Mouse (Mus musculus) mouse trophoblast stem cell (cell line): Measurements from ENCODE around the gene Iffo2.
"Not testable (repeated sequence)": the region's sequence is repeated elsewhere in the genome, so short reads cannot be mapped to it uniquely, and the experiment has no call there.

Experiments used
- in situ Hi-C, 2 experiments: fragments of 300-500 bp; cut with MseI, MboI; formaldehyde crosslinking; loops; 2 replicates in 1 of 2; 3 replicates in 1 of 2; pipeline ENCODE4 v1.15.1; 2025

Gene Iffo2

DNA sequence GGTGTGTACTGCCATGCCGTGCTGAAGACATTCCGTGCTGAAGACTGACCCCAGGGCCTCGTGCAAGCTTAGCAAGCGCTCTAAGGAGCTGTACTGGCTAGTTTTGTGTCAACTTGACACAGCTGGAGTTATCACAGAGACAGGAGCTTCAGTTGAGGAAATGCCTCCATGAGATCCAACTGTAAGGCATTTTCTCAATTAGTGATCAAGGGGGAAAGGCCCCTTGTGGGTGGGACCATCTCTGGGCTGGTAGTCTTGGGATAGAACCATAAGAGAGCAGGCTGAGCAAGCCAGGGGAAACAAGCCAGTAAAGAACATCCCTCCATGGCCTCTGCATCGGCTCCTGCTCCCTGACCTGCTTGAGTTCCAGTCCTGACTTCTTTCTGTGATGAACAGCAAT is at the start of gene Iffo2:
TSS of gene Iffo2 (plus strand) at position 301 of the 400 bp plus-strand sequence.
- in situ Hi-C loops: not testable (repeated sequence)

DNA sequence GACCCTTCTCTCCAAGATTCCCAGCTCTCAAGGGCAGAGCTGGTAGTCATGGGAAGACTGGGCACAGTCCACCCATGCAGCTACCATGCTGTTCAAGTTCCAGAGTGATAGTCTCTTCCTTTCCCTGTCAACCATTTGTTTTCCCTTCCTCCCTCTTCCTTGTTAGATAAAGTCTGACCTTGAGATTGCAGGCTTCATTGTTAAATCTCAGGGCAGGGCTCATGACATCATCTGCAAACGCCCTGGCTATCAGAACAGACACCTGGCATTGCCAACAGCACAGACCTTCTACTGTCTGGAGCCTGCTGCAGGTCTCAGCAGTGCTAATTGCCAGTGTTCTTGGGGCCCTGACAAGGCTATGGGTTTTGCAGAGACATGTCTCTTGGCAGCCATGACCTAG is 48.9 kb upstream of the Iffo2 start:
- in situ Hi-C loops: no loop called here

DNA sequence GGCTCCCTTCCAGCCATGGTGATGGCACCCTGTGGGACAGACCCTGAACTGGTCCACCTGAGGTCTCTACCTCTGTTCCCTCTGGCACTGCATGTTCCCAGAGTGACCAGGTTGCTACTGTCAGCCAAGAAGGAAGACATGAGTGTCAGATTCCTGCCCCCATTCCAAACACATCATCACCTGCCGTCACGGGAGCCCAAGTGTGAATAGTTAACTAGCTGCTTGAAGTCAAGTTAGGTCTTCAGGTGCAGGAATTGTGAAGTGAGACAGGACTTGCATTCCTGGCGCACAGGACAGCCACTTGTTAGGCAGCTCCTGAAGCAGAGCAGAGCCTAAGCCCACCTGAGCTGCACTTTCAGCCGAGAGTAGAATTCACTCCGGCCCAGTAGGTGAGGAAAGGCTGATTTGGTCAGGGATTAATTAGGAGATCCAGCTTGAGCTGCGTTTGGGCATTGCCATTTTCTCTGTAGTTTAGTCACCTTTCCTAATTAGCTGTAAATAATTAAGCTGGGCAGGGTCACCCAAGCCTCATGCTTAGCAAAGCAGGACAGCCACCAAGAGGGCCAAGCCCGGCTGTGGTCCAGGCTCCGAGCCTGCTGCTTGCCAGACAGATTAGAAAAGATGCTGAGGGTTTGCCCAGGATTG is 46.8 kb upstream of the Iffo2 start:
- in situ Hi-C loops: no loop called here

DNA sequence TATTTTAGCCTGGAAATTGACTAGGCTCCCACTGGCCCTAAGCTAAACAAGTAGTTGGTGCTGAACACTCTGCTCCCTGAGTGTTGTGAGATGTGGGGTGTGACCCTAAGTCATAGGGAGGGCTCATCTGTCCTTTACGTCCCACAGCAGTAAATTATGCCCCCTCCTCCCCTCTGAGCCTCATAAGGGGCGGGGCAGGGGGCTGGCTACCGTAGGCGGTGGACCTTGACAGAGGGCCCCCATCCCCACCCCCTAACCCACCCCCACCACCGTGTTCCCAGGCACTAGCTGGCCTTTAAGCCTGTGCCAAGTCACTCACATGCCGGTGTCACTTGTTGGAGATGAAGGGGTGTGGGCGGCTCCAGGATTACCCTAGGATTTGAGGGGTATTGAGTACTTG is 45.9 kb upstream of the Iffo2 start:
- in situ Hi-C loops: no loop called here

DNA sequence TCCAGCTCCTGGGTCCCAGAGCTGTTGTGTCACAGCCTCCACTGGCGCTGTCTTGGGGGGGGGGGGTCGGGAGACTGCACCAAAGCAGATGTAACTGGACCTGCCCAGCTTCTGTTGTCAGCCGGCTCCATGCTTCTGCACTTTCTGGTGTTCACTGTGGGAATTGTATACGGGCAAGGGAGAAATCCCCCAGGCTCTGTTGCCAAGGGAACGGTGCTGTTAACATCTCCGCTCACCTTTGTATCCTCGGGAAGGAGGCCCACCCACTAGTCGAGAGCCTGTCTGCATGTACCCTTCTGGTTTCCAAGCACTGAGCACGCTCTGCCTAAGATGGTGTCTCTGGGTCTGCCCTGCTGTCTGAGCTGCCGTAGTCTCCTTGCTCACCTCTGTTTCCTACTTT is 43.3 kb upstream of the Iffo2 start:
- in situ Hi-C loops: no loop called here

DNA sequence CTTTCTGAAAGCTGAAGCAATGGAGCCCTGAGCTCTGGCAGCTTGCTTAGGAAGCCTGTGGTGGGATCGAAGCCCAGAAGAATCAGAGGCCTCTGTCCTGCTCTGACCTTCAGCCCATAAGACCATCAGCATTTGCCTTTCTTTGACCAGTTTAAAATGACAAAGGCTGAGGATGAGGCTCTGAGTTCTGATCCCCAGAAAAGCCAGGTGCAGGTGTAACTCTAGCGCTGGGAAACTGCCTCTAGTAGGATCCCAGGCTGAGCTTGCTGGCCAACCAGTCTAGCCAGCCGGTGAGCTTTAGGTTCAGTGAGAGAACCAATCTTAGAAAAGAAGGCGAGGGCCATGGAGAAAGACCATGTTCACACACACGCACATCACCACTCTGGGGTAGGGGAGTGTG is 42.0 kb upstream of the Iffo2 start:
- in situ Hi-C loops: no loop called here

DNA sequence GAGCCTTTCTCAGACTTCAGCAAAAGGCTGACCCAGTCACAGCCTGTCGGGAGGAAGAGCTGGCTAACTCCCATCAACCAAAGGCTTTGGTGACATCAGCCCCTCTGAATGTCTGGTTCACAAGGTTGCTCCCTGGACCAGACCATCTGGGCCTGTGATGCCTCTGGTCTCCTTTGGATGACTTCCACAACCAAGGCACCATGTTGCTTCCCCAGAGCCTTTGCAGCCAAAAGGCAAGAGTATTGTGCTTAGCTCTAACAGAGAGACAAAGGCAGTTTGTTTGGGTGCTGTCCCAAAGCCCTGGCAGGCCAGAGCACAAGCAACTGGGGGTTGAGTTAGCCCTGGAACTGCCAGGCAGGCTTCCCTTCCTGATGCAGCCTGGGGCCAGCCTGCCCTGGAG is 40.4 kb upstream of the Iffo2 start:
- in situ Hi-C loops: loop anchor here in 1 of 2 experiments (10.0 kb wide), 1 partner anchor 135 kb away; the partner anchor contains the start of gene Aldh4a1

DNA sequence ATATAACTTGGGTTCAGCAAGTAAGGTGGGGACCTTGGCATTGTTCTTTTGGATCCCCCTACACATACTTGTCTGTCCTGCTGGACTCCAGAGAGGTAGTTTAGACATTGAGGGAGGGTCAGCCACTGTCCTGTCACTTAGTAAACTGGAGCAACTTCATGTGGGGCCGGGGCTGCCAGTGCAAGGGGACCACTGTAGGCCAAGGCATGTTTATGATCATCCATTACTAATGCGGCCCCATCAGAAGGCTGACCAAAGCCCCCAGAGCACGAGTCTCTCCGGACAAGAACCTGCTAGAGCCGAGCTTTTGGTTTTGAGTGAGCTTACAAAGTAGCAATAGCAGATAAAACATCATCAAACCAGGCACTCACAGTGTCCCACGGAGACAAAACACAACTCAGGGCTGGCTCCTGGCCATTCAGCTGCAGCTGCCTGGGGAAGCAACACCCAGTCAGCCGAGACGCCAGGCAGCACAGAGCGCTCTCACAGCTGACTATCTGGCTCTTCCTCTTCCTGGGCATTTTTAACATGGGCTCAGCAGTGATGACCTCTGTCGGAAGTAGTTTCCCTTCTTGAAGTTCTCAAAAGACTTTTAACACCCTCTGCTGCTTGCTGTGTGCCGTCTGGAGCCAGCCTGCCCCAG is 39.8 kb upstream of the Iffo2 start:
- in situ Hi-C loops: loop anchor here in 1 of 2 experiments (10.0 kb wide), 1 partner anchor 134 kb away; the partner anchor contains the start of gene Aldh4a1

DNA sequence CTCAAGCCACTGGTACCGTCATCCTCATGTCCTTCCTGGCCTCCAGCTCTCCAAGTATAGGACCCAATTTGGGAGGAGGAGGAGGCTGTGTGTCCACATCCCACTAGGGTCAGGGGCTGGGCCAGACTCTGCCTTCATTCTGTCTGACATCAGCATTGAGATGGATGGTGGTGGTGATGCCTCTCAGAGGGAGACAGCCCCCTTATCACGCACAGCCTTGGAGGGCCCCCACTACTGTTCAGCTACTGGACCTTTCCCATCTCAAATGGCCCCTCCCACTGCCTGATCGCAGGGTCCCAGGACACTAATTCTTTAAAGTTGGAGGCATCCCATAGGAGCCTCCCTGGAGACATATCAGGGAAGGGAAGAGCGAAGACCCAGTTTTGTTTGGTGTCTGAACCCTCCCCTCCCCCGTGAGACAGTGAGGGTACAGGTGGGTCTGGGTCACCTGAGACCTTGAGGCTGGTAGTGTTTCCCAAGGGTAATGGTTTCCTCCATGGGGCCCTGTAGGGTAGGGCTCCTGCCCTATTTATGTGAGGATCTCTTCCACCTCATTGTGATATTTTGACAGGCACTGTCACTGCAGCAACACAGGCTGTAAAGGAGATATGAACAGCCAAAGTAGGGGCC is 38.7 kb upstream of the Iffo2 start:
- in situ Hi-C loops: loop anchor here in 1 of 2 experiments (10.0 kb wide), 1 partner anchor 133 kb away; the partner anchor contains the start of gene Aldh4a1

DNA sequence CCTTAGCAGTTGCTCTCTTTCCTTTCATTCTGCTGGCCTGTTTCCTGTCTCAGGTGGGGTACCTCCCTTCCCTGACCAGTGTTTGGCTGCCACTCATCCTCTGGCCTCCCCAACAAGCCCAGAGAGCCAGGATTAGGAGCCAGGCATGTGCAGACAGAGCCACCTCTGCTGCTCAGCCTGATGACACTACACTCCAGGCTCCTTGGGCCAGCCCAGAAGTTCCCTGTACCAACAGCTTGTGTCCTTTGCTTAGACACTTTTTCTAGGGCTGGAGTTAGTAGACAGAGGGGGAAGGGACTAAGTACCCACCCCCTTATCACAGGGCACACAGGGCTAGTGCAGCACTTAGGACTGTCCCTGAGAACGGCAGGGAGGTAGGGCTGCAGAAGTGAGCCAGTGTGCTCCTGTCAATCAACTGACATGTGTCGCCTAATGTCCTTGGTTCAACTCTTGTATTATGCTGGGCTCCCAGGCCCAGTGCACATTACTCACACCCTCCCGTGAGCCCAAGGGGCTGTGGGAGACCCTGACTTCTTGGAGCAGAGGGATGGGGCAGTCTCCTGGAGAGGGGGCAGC is 38.0 kb upstream of the Iffo2 start:
- in situ Hi-C loops: loop anchor here in 1 of 2 experiments (10.0 kb wide), 1 partner anchor 132 kb away; the partner anchor contains the start of gene Aldh4a1

DNA sequence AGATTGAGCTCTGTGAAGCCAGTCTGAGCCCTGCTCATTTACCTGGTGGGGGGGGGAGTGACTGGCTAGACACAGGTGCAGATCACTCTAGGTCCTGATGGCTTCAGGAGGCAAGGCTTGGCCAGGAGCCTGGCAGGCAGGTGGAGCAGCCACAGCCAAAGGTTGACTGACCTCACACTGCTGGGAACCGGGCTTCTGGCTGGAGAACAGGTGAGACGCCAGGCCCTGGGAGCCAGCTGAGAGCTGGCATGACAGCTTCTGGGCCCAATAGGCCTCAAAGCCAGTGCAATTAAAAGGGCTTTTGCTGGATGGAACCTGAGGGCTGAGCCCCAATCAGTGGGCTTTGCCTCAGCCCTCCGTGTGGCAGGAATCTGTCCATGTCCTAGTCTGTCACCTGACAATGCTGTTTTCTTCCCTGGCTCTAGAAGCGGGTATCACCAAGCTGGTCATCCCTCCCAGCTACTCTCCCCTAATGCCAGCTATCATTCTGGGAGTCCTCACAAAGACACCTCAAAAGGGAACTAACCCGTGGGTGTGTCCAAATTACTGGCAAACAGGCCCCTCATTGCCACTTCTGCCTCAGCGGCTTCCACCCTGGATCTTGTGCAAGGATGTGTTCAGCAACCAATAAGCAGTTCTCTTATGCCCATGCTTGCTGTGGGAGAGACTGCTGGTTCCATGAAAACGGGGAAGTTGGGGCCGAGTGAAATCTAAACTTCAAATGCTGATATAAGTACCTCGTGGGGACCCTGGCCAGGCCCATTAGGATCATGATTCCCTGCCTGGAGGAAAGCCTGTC is 36.9 kb upstream of the Iffo2 start:
- in situ Hi-C loops: loop anchor here in 1 of 2 experiments (10.0 kb wide), 1 partner anchor 131 kb away; the partner anchor contains the start of gene Aldh4a1

DNA sequence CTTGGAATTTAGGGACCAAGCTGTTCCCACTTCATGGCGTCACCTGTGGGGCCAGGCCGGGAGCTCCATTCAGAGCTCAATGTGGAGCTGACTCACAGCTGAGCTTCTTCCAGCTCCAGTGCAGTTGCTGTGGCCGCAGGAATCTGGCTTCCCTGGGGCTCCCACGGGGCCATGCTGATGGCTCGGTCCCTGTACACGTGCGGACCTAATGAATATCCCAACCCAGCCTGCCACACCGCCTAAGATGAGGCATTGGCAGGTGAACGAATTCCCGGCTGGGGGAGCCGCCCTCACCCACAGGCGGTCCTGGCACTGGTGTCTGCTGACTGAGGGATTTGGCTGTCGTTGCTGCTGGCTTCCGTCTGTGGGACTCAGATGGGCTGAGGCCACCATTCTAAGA is 29.5 kb upstream of the Iffo2 start:
- in situ Hi-C loops: loop anchor here (25.0 kb wide), 2 partner anchors 336 to 361 kb away; partner anchors contain the start of gene Pax7 (in 1 of the 2)

DNA sequence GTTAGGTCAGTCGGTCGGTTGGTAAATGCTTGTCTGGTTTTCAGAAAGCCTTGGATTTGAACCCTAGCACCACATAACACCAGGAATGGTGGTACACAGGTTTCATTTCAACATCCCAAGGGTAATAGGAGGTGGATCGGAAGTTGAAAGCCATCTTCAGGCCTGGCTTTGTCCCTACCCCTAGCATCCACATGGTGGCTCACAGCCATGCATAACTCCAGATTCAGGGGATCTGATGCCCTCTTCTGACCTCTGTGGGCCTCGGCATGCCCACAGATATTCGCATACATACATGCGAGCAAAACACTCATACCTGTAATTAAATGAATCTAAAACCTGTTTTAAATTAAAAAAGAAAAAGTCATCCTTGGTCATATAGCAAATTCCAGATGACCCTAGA is 28.6 kb upstream of the Iffo2 start:
- in situ Hi-C loops: loop anchor here (25.0 kb wide), 2 partner anchors 336 to 361 kb away; partner anchors contain the start of gene Pax7 (in 1 of the 2)

DNA sequence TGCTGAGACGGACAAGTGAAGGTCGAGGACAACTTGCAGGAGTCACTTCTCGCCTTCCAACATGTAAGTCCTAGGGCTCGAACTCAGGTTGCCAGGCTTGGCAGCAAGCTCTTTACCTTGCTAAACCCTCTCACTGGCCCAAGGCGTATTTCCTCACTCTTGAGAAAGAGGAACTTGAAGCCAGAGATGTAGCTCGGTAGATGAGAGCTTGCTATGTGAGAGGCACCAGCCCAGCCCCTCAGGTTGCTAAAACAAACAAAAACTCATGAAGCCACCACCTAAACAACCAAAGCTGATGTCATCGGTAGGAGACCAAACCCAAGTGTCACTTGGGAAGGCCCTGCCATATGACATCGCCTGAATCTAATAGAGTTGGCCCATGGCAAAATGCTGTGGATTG is 26.4 kb upstream of the Iffo2 start:
- in situ Hi-C loops: loop anchor here (25.0 kb wide), 2 partner anchors 333 to 358 kb away; partner anchors contain the start of gene Pax7 (in 1 of the 2)

DNA sequence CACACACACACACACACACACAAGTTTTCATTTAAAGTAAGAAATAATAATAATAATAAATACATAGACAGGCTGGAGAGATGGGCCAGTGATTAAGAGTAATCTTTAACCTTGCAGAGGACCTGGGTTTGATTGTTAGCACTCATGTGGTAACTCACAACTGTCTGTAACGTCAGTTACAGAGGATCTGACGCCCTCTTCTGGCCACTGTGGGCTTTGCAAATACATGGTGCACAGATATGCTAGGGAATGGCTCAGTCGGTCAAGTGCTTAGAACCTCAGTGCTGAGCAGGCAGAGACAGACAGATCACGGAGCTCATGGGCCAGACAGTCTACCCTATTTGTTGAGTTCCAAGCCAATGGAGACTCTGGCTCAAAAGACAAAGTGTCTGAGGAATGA is 24.6 kb upstream of the Iffo2 start:
- in situ Hi-C loops: loop anchor here (25.0 kb wide), 2 partner anchors 332 to 357 kb away; partner anchors contain the start of gene Pax7 (in 1 of the 2)

DNA sequence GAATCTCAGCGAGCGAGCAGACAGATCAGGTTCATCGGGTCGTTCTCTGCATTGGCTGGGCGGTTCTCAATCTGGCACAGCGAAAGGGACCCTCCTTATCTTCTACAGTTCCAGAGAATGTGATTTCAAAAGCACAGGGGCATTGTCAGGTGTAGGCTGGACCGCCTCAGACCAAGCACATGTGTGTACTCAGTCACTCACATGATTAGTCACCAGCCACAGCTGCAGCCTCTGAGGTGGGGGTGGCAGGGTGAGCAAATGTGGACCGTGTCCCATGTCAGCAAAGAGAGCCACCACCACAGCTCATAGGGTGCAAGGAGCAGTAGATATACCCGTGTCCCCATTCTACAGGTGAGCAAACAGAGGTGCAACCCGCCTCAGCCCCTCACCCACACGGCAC is 23.6 kb upstream of the Iffo2 start:
- in situ Hi-C loops: loop anchor here (25.0 kb wide), 2 partner anchors 331 to 356 kb away; partner anchors contain the start of gene Pax7 (in 1 of the 2)

DNA sequence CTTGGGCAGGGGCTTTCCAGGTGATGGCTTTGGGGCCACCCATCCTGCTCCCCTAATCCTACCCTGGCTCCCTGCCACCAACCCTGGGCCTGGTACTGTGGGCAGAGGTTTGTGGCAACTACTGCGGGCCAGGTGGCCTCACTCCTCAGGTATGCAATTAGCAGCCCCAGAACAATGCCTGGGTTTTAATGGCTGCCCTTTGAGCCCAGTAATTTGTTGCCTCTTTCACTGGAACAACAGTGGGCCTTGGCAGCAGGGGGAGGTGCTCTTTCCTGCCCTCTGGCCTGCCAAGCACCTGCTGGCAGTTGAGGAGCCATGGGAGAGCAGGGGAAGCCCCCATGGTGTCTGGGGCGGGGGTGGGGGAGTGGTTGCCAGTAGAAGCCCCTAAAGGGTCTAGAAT is 21.3 kb upstream of the Iffo2 start:
- in situ Hi-C loops: loop anchor here (25.0 kb wide), 2 partner anchors 328 to 353 kb away; partner anchors contain the start of gene Pax7 (in 1 of the 2)

DNA sequence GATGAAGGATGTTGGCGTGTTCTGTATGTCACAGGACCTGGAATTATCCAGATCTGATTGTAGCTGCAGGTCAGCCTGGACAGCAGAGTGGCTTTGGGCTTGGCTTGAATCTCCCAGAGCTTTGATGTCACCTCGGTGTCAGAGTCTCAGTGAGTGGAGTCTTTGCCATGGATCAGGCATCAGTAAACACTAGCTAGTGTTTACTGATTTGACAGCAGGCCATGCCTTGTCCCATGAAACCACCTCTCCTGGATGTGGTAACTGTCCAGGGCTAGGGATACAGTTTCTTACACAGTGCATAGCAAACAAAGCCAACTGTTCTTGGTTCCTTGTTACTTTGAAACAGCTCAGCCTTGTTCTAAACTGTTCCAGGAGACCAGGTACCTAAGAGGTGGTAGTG is 18.8 kb upstream of the Iffo2 start:
- in situ Hi-C loops: loop anchor here (25.0 kb wide), 2 partner anchors 326 to 351 kb away; partner anchors contain the start of gene Pax7 (in 1 of the 2)

DNA sequence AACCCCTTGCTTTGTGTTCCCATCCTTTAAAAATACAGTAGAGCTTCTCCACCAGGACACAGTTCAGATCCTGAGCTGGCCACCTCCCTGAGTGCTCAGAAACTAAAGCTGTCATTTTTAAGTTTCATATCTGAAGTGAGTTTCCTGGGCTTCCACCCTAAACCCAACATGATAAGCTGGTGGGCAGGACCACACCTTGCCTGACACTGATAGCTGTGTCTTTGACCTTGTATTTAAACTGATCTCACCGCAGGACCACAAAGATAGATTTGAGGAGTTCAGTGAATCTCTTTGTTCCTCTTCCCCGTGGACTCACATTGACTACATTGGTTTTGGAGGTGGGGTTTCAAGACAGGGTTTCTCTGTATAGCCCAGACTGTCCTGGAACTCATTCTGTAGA is 17.4 kb upstream of the Iffo2 start:
- in situ Hi-C loops: loop anchor here (25.0 kb wide), 2 partner anchors 324 to 349 kb away; partner anchors contain the start of gene Pax7 (in 1 of the 2)

DNA sequence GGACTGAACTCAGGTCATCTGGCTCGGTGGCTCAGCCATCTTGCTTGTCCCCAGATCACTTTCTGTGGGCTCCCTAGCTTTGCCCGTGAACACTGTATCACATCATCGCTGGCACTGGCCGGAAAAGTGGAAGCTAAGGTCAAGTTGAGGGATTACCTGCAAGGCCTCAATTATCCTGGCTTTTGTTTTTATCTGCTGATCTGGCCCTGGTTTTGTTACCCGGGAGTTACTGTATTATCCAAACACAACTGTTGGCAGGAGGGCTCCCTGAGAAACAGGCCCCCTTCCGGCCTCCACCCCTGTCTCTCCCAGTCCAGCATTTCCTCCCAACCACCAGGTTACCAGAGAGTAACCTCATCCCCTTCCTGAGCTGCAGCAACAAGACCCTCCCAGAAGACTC is 11.1 kb upstream of the Iffo2 start:
- in situ Hi-C loops: loop anchor here (25.0 kb wide), 2 partner anchors 318 to 343 kb away; partner anchors contain the start of gene Pax7 (in 1 of the 2)
